Mouse (Mus musculus): Measurements from ENCODE around the gene Gm42791. TPM values are rescaled to one million over a fixed set of nuclear protein-coding genes. Genes with fewer than 3 reads are reported as not detected.

The Gm42791 gene
- polyA plus RNA-seq, 1 experiment: not detected

GRCm38 (mm10) chr5:149009111-149009510 lies 14.2 kb upstream of the Gm42791 start:
- Histone ChIP-seq H3K27me3 (replicated peaks; ENCODE audit: control insufficient read depth, insufficient read depth, low read length) (no peaks in the 10 kb centered on the region), H3K36me3 (ENCODE audit: control insufficient read depth, insufficient read depth, low read length) (no peaks in the 10 kb centered on the region), H3K4me1 (ENCODE audit: control insufficient read depth, insufficient read depth, low read length) (peaks cover 21% of the 10 kb centered on the region; the same call in 1 of the 2 replicates), H3K4me3 (ENCODE audit: insufficient read depth, low read depth, low read length) (no peak overlapping the region), H3K27ac (ENCODE audit: insufficient read depth, low read depth, low read length) (no peak overlapping the region)
- TF ChIP-seq CTCF (conservative IDR thresholded peaks at IDR 0.05; ENCODE audit: insufficient read depth, insufficient read length, low read depth, low read length) (no peak), POLR2A (IDR thresholded peaks at IDR 0.05; ENCODE audit: low read depth, low read length) (no peak)
- WGBS: 57% methylated on average over 3 of the region's 3 CpGs
- no peak for DNase-seq

GRCm38 (mm10) chr5:149007295-149007646 lies 12.3 kb upstream of the Gm42791 start:
- Histone ChIP-seq H3K4me1 (ENCODE audit: control insufficient read depth, insufficient read depth, low read length) (peaks cover 28% of the 10 kb centered on the region; the same call in 1 of the 2 replicates), H3K4me3 (ENCODE audit: insufficient read depth, low read depth, low read length) (peak overlapping the region; percentile 47), H3K36me3 (ENCODE audit: control insufficient read depth, insufficient read depth, low read length) (no peaks in the 10 kb centered on the region), H3K27ac (ENCODE audit: insufficient read depth, low read depth, low read length) (peak overlapping the region; percentile 98), H3K27me3 (replicated peaks; ENCODE audit: control insufficient read depth, insufficient read depth, low read length) (no peaks in the 10 kb centered on the region)
- DNase-seq: no peak
- TF ChIP-seq POLR2A (IDR thresholded peaks at IDR 0.05; ENCODE audit: low read depth, low read length) (no peak), CTCF (conservative IDR thresholded peaks at IDR 0.05; ENCODE audit: insufficient read depth, insufficient read length, low read depth, low read length) (no peak)
- 28% methylated on average over 5 of the region's 5 CpGs for WGBS

GRCm38 (mm10) chr5:149006362-149007294 lies 11.7 kb upstream of the Gm42791 start:
- WGBS: 1% methylated on average over 26 of the region's 26 CpGs

GRCm38 (mm10) chr5:149005701-149006361 lies 10.9 kb upstream of the Gm42791 start:
- 36% methylated on average over 9 of the region's 9 CpGs for WGBS
- Histone ChIP-seq H3K36me3 (ENCODE audit: control insufficient read depth, insufficient read depth, low read length) (no peaks in the 10 kb centered on the region), H3K4me3 (ENCODE audit: insufficient read depth, low read depth, low read length) (peak overlapping the region; percentile 35; the same call in 1 of the 2 replicates), H3K27ac (ENCODE audit: insufficient read depth, low read depth, low read length) (peak overlapping the region; percentile 94), H3K27me3 (replicated peaks; ENCODE audit: control insufficient read depth, insufficient read depth, low read length) (no peaks in the 10 kb centered on the region), H3K4me1 (ENCODE audit: control insufficient read depth, insufficient read depth, low read length) (peaks cover 31% of the 10 kb centered on the region; the same call in 1 of the 2 replicates)
- DNase-seq: peak; percentile 65
- TF ChIP-seq CTCF (conservative IDR thresholded peaks at IDR 0.05; ENCODE audit: insufficient read depth, insufficient read length, low read depth, low read length) (no peak), POLR2A (IDR thresholded peaks at IDR 0.05; ENCODE audit: low read depth, low read length) (no peak)

More at GRCm38 (mm10) chr5:149006362-149007294, 11.7 kb upstream of the Gm42791 start:
- Histone ChIP-seq H3K4me1 (ENCODE audit: control insufficient read depth, insufficient read depth, low read length) (peaks cover 31% of the 10 kb centered on the region; the same call in 1 of the 2 replicates), H3K27ac (ENCODE audit: insufficient read depth, low read depth, low read length) (peak overlapping the region; percentile 98), H3K27me3 (replicated peaks; ENCODE audit: control insufficient read depth, insufficient read depth, low read length) (no peaks in the 10 kb centered on the region), H3K4me3 (ENCODE audit: insufficient read depth, low read depth, low read length) (peak overlapping the region; percentile 47), H3K36me3 (ENCODE audit: control insufficient read depth, insufficient read depth, low read length) (no peaks in the 10 kb centered on the region)
- DNase-seq: peak; percentile 100
- TF ChIP-seq POLR2A (IDR thresholded peaks at IDR 0.05; ENCODE audit: low read depth, low read length) (peak; percentile 40), CTCF (conservative IDR thresholded peaks at IDR 0.05; ENCODE audit: insufficient read depth, insufficient read length, low read depth, low read length) (peak; percentile 84)

- no peaks in the 10 kb centered on the region for H3K27me3 ChIP-seq (replicated peaks; ENCODE audit: control insufficient read depth, insufficient read depth, low read length)
- peaks cover 33% of the 10 kb centered on the region; the same call in 1 of the 2 replicates for H3K4me1 ChIP-seq (ENCODE audit: control insufficient read depth, insufficient read depth, low read length)
- no peak overlapping the region for H3K4me3 ChIP-seq (ENCODE audit: insufficient read depth, low read depth, low read length)
- no peaks in the 10 kb centered on the region for H3K36me3 ChIP-seq (ENCODE audit: control insufficient read depth, insufficient read depth, low read length)
- no peak for DNase-seq
- TF ChIP-seq POLR2A (IDR thresholded peaks at IDR 0.05; ENCODE audit: low read depth, low read length): no peak
- WGBS: 26% methylated on average over 9 of the region's 9 CpGs
- no peak overlapping the region for H3K27ac ChIP-seq (ENCODE audit: insufficient read depth, low read depth, low read length)
These were observed 10.1 kb upstream of the Gm42791 start for GRCm38 (mm10) chr5:149005083-149005482.

GRCm38 (mm10) chr5:149003137-149003536 lies 8.2 kb upstream of the Gm42791 start:
- Histone ChIP-seq H3K27me3 (replicated peaks; ENCODE audit: control insufficient read depth, insufficient read depth, low read length) (no peaks in the 10 kb centered on the region), H3K36me3 (ENCODE audit: control insufficient read depth, insufficient read depth, low read length) (no peaks in the 10 kb centered on the region), H3K4me3 (ENCODE audit: insufficient read depth, low read depth, low read length) (no peak overlapping the region), H3K27ac (ENCODE audit: insufficient read depth, low read depth, low read length) (peak overlapping the region; percentile 93), H3K4me1 (ENCODE audit: control insufficient read depth, insufficient read depth, low read length) (peaks cover 35% of the 10 kb centered on the region)
- WGBS: 45% methylated on average over 2 of the region's 2 CpGs
- TF ChIP-seq POLR2A (IDR thresholded peaks at IDR 0.05; ENCODE audit: low read depth, low read length) (no peak), CTCF (conservative IDR thresholded peaks at IDR 0.05; ENCODE audit: insufficient read depth, insufficient read length, low read depth, low read length) (no peak)
- no peak for DNase-seq

GRCm38 (mm10) chr5:149002803-149003115 lies 7.8 kb upstream of the Gm42791 start:
- peaks cover 35% of the 10 kb centered on the region for H3K4me1 ChIP-seq (ENCODE audit: control insufficient read depth, insufficient read depth, low read length)
- peak overlapping the region; percentile 93 for H3K27ac ChIP-seq (ENCODE audit: insufficient read depth, low read depth, low read length)
- no peaks in the 10 kb centered on the region for H3K27me3 ChIP-seq (replicated peaks; ENCODE audit: control insufficient read depth, insufficient read depth, low read length)
- DNase-seq: no peak
- H3K36me3 ChIP-seq (ENCODE audit: control insufficient read depth, insufficient read depth, low read length): no peaks in the 10 kb centered on the region
- TF ChIP-seq CTCF (conservative IDR thresholded peaks at IDR 0.05; ENCODE audit: insufficient read depth, insufficient read length, low read depth, low read length) (no peak), POLR2A (IDR thresholded peaks at IDR 0.05; ENCODE audit: low read depth, low read length) (no peak)
- no peak overlapping the region for H3K4me3 ChIP-seq (ENCODE audit: insufficient read depth, low read depth, low read length)
- 34% methylated on average over 6 of the region's 6 CpGs for whole genome bisulfite sequencing
